Mouse (Mus musculus) retina, embryonic 14.5 days (tissue): ENCODE measurements around the gene Pglyrp3.
"Not testable (repeated sequence)": the region's sequence is repeated elsewhere in the genome, so short reads cannot be mapped to it uniquely, and the experiment has no call there.

Experiments used
- DNase-seq: peaks from one replicate; pipeline ENCODE4 v3.0.0-alpha.2; 2015; ENCODE audit warnings: low spot score

Gene Pglyrp3

GRCm38 (mm10) chr3:92014283-92014682 is at the start of gene Pglyrp3:
Gene Pglyrp3 (plus strand): TSS chr3:92014583.
- DNase-seq, result no peak

- DNase-seq, result no peak
Observed at GRCm38 (mm10) chr3:92011001-92011400, 3.4 kb upstream of the Pglyrp3 start.

GRCm38 (mm10) chr3:92024541-92024940 is 10.2 kb downstream of the Pglyrp3 start:
- DNase-seq, result not testable (repeated sequence)

- DNase-seq, result no peak
Observed at GRCm38 (mm10) chr3:92033203-92033602, 18.8 kb downstream of the Pglyrp3 start.

GRCm38 (mm10) chr3:92033892-92034291 is 19.5 kb downstream of the Pglyrp3 start:
- no peak for DNase-seq

- peak; percentile 74 for DNase-seq
Observed at GRCm38 (mm10) chr3:92050382-92051054, 36.1 kb downstream of the Pglyrp3 start.

GRCm38 (mm10) chr3:92080462-92081284 is 66.3 kb downstream of the Pglyrp3 start:
- peak; percentile 76 for DNase-seq
